Mouse (Mus musculus): ENCODE measurements around the gene Rpl37. TPM values are rescaled to one million over a fixed set of nuclear protein-coding genes. Genes with fewer than 3 reads are reported as not detected.
"Not testable (repeated sequence)": the region's sequence is repeated elsewhere in the genome, so short reads cannot be mapped to it uniquely, and the experiment has no call there.

The Rpl37 gene
- polyA plus RNA-seq, 1 experiment from 2014 or later: 521 TPM

- H3K4me3 ChIP-seq: no peak overlapping the region
- WGBS: 92% methylated on average over 12 of the region's 12 CpGs
- DNase-seq (ENCODE audit: low spot score): no peak
- H3K27me3 ChIP-seq (replicated peaks; ENCODE audit: low read depth, poor library complexity, severe bottlenecking): no peaks in the 10 kb centered on the region
- H3K27ac ChIP-seq (replicated peaks): no peak overlapping the region
- H3K4me1 ChIP-seq: no peaks in the 10 kb centered on the region
- peaks cover 12% of the 10 kb centered on the region for H3K36me3 ChIP-seq (replicated peaks)
- H3K9me3 ChIP-seq: no peaks in the 10 kb centered on the region
Measured at GRCm38 (mm10) chr15:5129111-5129805, 12.8 kb downstream of the Rpl37 start.

- H3K4me3 ChIP-seq; H3K9me3 ChIP-seq; H3K27me3 ChIP-seq (replicated peaks; ENCODE audit: low read depth, poor library complexity, severe bottlenecking); H3K27ac ChIP-seq (replicated peaks); H3K4me1 ChIP-seq; H3K36me3 ChIP-seq (replicated peaks); DNase-seq (ENCODE audit: low spot score): not testable (repeated sequence)
- 90% methylated on average over 14 of the region's 14 CpGs for WGBS
Measured at GRCm38 (mm10) chr15:5130887-5131668, 14.6 kb downstream of the Rpl37 start.

GRCm38 (mm10) chr15:5133301-5133700 is 16.9 kb downstream of the Rpl37 start:
- 61% methylated on average over 3 of the region's 3 CpGs for WGBS
- H3K36me3 ChIP-seq (replicated peaks): no peaks in the 10 kb centered on the region
- no peak for DNase-seq (ENCODE audit: low spot score)
- H3K27me3 ChIP-seq (replicated peaks; ENCODE audit: low read depth, poor library complexity, severe bottlenecking): no peaks in the 10 kb centered on the region
- no peak overlapping the region for H3K4me3 ChIP-seq
- H3K27ac ChIP-seq (replicated peaks): no peak overlapping the region
- no peaks in the 10 kb centered on the region for H3K9me3 ChIP-seq
- 0 out of 2 replicates have a peak, but pooled peaks cover 2% of the 10 kb centered on the region for H3K4me1 ChIP-seq

- no peak for DNase-seq (ENCODE audit: low spot score)
- WGBS: 87% methylated on average over 3 of the region's 3 CpGs
- no peak overlapping the region for H3K27ac ChIP-seq (replicated peaks)
- no peaks in the 10 kb centered on the region for H3K9me3 ChIP-seq
- no peaks in the 10 kb centered on the region for H3K27me3 ChIP-seq (replicated peaks; ENCODE audit: low read depth, poor library complexity, severe bottlenecking)
- H3K4me1 ChIP-seq: 0 out of 2 replicates have a peak, but pooled peaks cover 2% of the 10 kb centered on the region
- no peaks in the 10 kb centered on the region for H3K36me3 ChIP-seq (replicated peaks)
- no peak overlapping the region for H3K4me3 ChIP-seq
Measured at GRCm38 (mm10) chr15:5134179-5134578, 17.7 kb downstream of the Rpl37 start.

- 82% methylated on average over 8 of the region's 8 CpGs for WGBS
- no peak overlapping the region for H3K4me3 ChIP-seq
- DNase-seq (ENCODE audit: low spot score): no peak
Measured at GRCm38 (mm10) chr15:5134945-5135483, 18.6 kb downstream of the Rpl37 start.

GRCm38 (mm10) chr15:5138021-5138856 is 21.8 kb downstream of the Rpl37 start:
- 85% methylated on average over 9 of the region's 9 CpGs for WGBS
- H3K9me3 ChIP-seq: no peaks in the 10 kb centered on the region
- H3K4me1 ChIP-seq: 0 out of 2 replicates have a peak, but pooled peaks cover 4% of the 10 kb centered on the region
- no peak for DNase-seq (ENCODE audit: low spot score)
- no peak overlapping the region for H3K4me3 ChIP-seq
- no peak overlapping the region for H3K27ac ChIP-seq (replicated peaks)
- no peaks in the 10 kb centered on the region for H3K36me3 ChIP-seq (replicated peaks)
- H3K27me3 ChIP-seq (replicated peaks; ENCODE audit: low read depth, poor library complexity, severe bottlenecking): no peaks in the 10 kb centered on the region

More at GRCm38 (mm10) chr15:5134945-5135483, 18.6 kb downstream of the Rpl37 start:
- Histone ChIP-seq H3K27ac (replicated peaks) (no peak overlapping the region), H3K4me1 (0 out of 2 replicates have a peak, but pooled peaks cover 2% of the 10 kb centered on the region), H3K36me3 (replicated peaks) (no peaks in the 10 kb centered on the region), H3K27me3 (replicated peaks; ENCODE audit: low read depth, poor library complexity, severe bottlenecking) (no peaks in the 10 kb centered on the region), H3K9me3 (no peaks in the 10 kb centered on the region)

DNA sequence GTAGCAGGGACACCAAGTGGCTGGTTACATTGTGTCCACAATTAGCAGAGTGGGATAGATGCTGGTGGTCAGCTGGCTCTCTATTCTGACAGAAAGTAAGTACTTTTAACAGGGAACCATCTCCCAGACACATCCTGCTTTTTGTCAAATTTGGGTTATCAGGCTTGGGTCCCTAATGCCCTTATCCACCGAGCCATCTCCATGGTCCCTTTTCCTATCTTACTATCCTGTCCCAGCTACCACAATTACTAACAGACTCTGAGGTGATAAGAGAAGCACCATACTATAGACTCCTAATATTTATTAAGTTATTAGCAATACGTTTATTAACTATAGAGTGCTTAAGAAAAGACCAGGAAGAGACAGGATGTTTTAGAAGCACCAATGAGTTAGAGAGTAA is 22.9 kb downstream of the Rpl37 start:
- Histone ChIP-seq H3K36me3 (replicated peaks) (no peaks in the 10 kb centered on the region), H3K4me3 (no peak overlapping the region), H3K4me1 (0 out of 2 replicates have a peak, but pooled peaks cover 4% of the 10 kb centered on the region), H3K27me3 (replicated peaks; ENCODE audit: low read depth, poor library complexity, severe bottlenecking) (no peaks in the 10 kb centered on the region), H3K27ac (replicated peaks) (no peak overlapping the region), H3K9me3 (no peaks in the 10 kb centered on the region)
- WGBS: 87% methylated on average over 2 of the region's 2 CpGs
- DNase-seq (ENCODE audit: low spot score): no peak

- no peak overlapping the region for H3K27ac ChIP-seq (replicated peaks)
- H3K4me3 ChIP-seq: no peak overlapping the region
- no peak for DNase-seq (ENCODE audit: low spot score)
- 89% methylated on average over 7 of the region's 7 CpGs for WGBS
- H3K36me3 ChIP-seq (replicated peaks): no peaks in the 10 kb centered on the region
- H3K4me1 ChIP-seq: peaks cover 8% of the 10 kb centered on the region
- H3K27me3 ChIP-seq (replicated peaks; ENCODE audit: low read depth, poor library complexity, severe bottlenecking): no peaks in the 10 kb centered on the region
- no peaks in the 10 kb centered on the region for H3K9me3 ChIP-seq
Measured at GRCm38 (mm10) chr15:5139863-5140262, 23.4 kb downstream of the Rpl37 start.

DNA sequence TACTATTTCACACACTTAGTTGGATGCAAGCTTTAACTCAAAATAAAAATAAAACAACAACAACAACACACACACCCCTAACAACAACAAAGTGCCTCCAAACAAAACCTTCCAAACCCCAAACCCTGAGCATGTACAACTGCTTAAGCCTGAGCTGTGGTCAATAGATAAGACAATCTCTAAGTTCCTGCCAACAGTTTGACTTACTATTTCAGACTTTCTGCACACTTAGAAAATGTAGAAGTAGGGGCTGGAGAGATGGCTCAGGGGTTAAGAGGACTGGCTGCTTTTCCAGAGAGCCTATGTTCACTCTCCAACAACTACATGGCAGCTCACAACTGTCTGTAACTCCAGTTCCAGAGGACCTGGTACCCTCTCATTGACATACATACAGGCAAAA is 23.9 kb downstream of the Rpl37 start:
- no peak for DNase-seq (ENCODE audit: low spot score)
- Histone ChIP-seq H3K36me3 (replicated peaks) (no peaks in the 10 kb centered on the region), H3K27ac (replicated peaks) (no peak overlapping the region), H3K27me3 (replicated peaks; ENCODE audit: low read depth, poor library complexity, severe bottlenecking) (no peaks in the 10 kb centered on the region), H3K4me3 (no peak overlapping the region), H3K9me3 (no peaks in the 10 kb centered on the region), H3K4me1 (peaks cover 13% of the 10 kb centered on the region)

DNA sequence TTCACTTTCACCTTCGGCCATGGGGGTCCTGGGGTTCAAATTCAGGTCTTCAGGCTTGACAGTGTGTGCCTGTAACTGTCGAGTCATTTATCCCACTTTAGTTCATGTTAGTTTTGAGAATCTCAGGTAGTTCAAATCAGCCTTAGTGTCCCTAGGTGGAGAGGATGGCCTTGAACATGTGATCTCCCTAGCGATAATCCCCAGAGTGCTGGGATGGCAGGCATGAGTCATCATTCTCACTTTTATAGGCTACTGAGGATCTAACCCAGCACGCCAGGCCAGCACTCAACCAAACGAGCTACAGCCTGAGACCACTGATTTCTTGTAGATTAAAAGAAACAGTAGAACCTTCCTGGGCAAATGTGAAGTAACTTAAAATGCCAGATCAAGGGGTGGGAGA is 25.6 kb downstream of the Rpl37 start:
- Histone ChIP-seq H3K9me3 (no peaks in the 10 kb centered on the region), H3K36me3 (replicated peaks) (peaks cover 4% of the 10 kb centered on the region; the same call in 1 of the 2 replicates), H3K4me1 (peaks cover 16% of the 10 kb centered on the region), H3K27ac (replicated peaks) (no peak overlapping the region), H3K27me3 (replicated peaks; ENCODE audit: low read depth, poor library complexity, severe bottlenecking) (no peaks in the 10 kb centered on the region), H3K4me3 (no peak overlapping the region)
- 69% methylated on average over 5 of the region's 5 CpGs for WGBS
- DNase-seq (ENCODE audit: low spot score): no peak

DNA sequence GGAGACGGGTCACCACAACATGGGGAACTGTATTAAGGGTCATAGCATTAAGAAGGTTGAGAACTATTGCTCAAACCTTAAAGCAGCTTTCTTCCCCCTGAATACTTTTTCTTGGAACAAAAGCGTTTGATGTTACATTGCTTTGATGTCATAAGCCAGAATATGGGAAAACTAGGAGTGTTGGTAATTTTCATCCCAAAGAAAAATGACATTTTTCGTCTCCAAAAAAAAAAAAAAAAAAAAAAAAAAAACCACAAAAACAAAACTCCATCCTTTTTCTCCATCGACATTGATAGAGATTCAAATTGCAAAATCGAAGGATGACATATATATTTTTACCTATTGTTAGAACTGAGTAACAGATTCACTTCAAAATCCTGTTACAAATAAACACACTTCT is 26.3 kb downstream of the Rpl37 start:
- DNase-seq (ENCODE audit: low spot score): no peak
- 79% methylated on average over 5 of the region's 5 CpGs for WGBS
- H3K9me3 ChIP-seq: no peaks in the 10 kb centered on the region
- no peak overlapping the region for H3K4me3 ChIP-seq
- no peak overlapping the region for H3K27ac ChIP-seq (replicated peaks)
- H3K36me3 ChIP-seq (replicated peaks): peaks cover 4% of the 10 kb centered on the region; the same call in 1 of the 2 replicates
- H3K4me1 ChIP-seq: peaks cover 16% of the 10 kb centered on the region
- H3K27me3 ChIP-seq (replicated peaks; ENCODE audit: low read depth, poor library complexity, severe bottlenecking): no peaks in the 10 kb centered on the region

DNA sequence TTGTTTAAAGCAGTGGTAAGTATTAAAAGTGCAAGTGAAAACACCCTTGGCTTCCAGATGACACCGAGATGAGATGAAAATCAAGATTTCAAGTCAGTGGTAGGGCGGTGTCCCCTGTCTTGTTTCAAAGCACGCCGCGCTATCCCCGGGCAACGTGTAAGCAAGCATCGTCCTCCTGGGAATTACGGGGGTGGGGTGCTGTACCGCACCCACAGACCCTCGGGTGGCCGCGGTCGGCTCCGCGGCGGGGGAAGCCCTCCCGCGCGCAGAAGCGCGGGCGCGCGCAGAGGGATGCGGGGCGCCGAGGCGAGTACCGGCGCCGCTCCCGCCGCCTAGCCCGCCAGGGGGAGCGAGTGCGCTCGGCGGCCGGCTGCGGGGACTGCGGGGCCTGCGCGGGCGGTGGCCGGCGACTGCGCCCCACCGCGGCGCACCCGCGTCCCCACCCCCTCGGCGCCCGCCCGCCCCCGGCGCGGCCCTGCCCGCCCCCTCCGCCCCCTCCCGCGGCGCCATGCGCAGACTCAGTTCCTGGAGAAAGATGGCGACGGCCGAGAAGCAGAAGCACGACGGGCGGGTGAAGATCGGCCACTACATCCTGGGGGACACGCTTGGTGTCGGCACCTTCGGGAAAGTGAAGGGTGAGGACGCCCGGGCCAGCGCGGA is 27.0 kb downstream of the Rpl37 start, which contains the start of gene Prkaa1:
Gene Prkaa1, plus strand, starts transcription at position 501 of the 660 bp plus-strand sequence.
- WGBS: under 1% methylated on average over 80 of the region's 80 CpGs
- no peaks in the 10 kb centered on the region for H3K27me3 ChIP-seq (replicated peaks; ENCODE audit: low read depth, poor library complexity, severe bottlenecking)
- peaks cover 17% of the 10 kb centered on the region for H3K4me1 ChIP-seq
- H3K27ac ChIP-seq (replicated peaks): peak within 1 kb of the TSS; percentile 94
- H3K4me3 ChIP-seq: peak within 1 kb of the TSS; percentile 88
- peaks cover 4% of the 10 kb centered on the region; the same call in 1 of the 2 replicates for H3K36me3 ChIP-seq (replicated peaks)
- DNase-seq (ENCODE audit: low spot score): peak; percentile 87
- no peaks in the 10 kb centered on the region for H3K9me3 ChIP-seq
